Mouse (Mus musculus): ENCODE measurements around the gene Gins2. TPM values are rescaled to one million over a fixed set of nuclear protein-coding genes. Genes with fewer than 3 reads are reported as not detected.

Gene Gins2
- polyA plus RNA-seq, 1 experiment from 2014 or later, result 94.8 TPM

DNA sequence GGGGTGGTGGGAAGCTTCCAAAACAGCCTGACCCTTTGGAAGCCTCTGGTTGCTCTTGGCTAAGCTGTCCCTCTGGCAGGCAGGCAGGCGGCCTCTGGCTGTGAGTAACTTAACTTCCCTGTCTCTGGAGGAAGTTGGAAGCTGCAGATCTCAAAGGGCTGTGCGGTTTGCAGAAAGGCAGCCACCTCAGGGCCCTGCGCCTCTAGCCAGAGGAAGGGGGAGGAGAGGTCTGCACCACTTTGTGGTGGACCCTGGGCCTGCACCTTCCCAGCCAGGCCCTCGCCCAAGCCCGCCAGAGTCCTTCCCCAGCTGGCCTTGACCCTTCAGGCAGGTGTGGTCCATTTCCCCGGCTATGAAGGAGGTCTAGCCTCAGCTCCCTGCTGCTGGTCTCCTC is 49.7 kb downstream of the Gins2 start:
- H3K4me2 ChIP-seq (replicated peaks; ENCODE audit: low read depth, low read length), result peak overlapping the region; percentile 97
- WGBS, result 33% methylated on average over 5 of the region's 6 CpGs
- H3K27me3 ChIP-seq (ENCODE audit: control insufficient read depth, insufficient read depth, low read length), result peaks cover 7% of the 10 kb centered on the region
- DNase-seq (ENCODE audit: low spot score), result no peak
- ATAC-seq (ENCODE audit: low FRiP score), result no peak
- peaks cover 56% of the 10 kb centered on the region for H3K4me1 ChIP-seq (replicated peaks; ENCODE audit: control insufficient read depth, insufficient read depth, low read length)
- H3K9me3 ChIP-seq (ENCODE audit: control insufficient read depth, low read length), result no peaks in the 10 kb centered on the region
- peak overlapping the region; percentile 99 for H3K27ac ChIP-seq (ENCODE audit: low read depth, low read length)
- peak overlapping the region; percentile 65 for H3K4me3 ChIP-seq (ENCODE audit: low read depth, low read length)
- no peaks in the 10 kb centered on the region for H3K36me3 ChIP-seq (ENCODE audit: control insufficient read depth, insufficient read depth, low read length)
- peak overlapping the region; percentile 89 for H3K9ac ChIP-seq (ENCODE audit: low read depth, low read length)

DNA sequence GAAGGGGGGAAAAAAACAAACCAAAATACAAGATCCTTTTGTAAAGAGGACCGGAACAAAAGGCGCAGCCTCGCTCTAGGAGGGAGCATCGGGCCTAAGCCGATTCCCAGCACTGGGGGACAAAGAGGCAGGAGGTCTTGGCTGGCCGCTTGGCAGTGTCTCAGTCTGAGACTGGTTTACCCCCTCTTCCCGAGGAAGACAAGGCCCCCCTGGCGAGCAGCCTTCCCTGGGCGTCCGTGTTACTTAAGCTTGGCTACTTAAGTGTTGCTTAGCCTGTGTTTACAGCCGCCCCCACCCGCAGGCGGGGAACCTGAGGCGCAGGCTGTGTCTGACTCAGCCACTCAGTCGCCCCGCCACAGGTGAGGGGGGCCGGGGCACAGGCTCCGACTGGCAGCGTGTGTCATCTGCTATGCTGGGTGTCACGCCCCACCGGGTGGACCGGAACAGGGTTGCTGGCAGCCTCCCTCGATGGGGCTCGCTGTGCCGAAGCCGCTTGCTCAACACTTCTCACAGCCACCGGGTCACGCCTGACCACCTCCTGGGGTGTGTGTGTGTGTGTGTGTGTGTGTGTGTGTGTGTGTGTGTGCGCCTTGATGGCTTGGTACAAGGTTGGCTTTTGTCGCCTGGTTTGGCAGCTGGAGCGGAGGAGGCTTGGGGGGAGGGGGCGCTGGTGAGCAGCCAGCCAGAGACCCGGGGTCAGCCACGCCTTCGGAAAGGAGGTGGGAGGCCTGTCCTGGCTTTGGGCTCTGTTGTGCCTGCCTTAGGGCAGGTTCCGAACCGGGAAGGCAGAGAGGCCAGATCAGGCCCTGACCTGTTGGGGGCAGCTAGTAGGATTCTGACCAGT is 50.5 kb downstream of the Gins2 start:
- no peaks in the 10 kb centered on the region for H3K9me3 ChIP-seq (ENCODE audit: control insufficient read depth, low read length)

GRCm38 (mm10) chr8:120537818-120538396 is 51.2 kb downstream of the Gins2 start:
- Histone ChIP-seq H3K36me3 (ENCODE audit: control insufficient read depth, insufficient read depth, low read length) (no peaks in the 10 kb centered on the region), H3K27ac (ENCODE audit: low read depth, low read length) (peak overlapping the region; percentile 99), H3K9me3 (ENCODE audit: control insufficient read depth, low read length) (no peaks in the 10 kb centered on the region), H3K27me3 (ENCODE audit: control insufficient read depth, insufficient read depth, low read length) (peaks cover 7% of the 10 kb centered on the region), H3K4me2 (replicated peaks; ENCODE audit: low read depth, low read length) (peak overlapping the region; percentile 97), H3K4me1 (replicated peaks; ENCODE audit: control insufficient read depth, insufficient read depth, low read length) (peaks cover 62% of the 10 kb centered on the region), H3K4me3 (ENCODE audit: low read depth, low read length) (peak overlapping the region; percentile 65), H3K9ac (ENCODE audit: low read depth, low read length) (peak overlapping the region; percentile 89)
- DNase-seq (ENCODE audit: low spot score), result peak; percentile 80
- peak; percentile 25; the same call in 1 of the 2 replicates for ATAC-seq (ENCODE audit: low FRiP score)
- WGBS, result under 1% methylated on average over 32 of the region's 46 CpGs

More for the DNA sequence above, 50.5 kb downstream of the Gins2 start:
- 1% methylated on average over 36 of the region's 37 CpGs for WGBS
- peak overlapping the region; percentile 99 for H3K27ac ChIP-seq (ENCODE audit: low read depth, low read length)
- peaks cover 7% of the 10 kb centered on the region for H3K27me3 ChIP-seq (ENCODE audit: control insufficient read depth, insufficient read depth, low read length)
- peak overlapping the region; percentile 89 for H3K9ac ChIP-seq (ENCODE audit: low read depth, low read length)
- DNase-seq (ENCODE audit: low spot score) (peak; percentile 82), ATAC-seq (ENCODE audit: low FRiP score) (peak; percentile 15; the same call in 1 of the 2 replicates)
- H3K4me1 ChIP-seq (replicated peaks; ENCODE audit: control insufficient read depth, insufficient read depth, low read length), result peaks cover 61% of the 10 kb centered on the region
- peak overlapping the region; percentile 97 for H3K4me2 ChIP-seq (replicated peaks; ENCODE audit: low read depth, low read length)
- no peaks in the 10 kb centered on the region for H3K36me3 ChIP-seq (ENCODE audit: control insufficient read depth, insufficient read depth, low read length)
- H3K4me3 ChIP-seq (ENCODE audit: low read depth, low read length), result peak overlapping the region; percentile 65

DNA sequence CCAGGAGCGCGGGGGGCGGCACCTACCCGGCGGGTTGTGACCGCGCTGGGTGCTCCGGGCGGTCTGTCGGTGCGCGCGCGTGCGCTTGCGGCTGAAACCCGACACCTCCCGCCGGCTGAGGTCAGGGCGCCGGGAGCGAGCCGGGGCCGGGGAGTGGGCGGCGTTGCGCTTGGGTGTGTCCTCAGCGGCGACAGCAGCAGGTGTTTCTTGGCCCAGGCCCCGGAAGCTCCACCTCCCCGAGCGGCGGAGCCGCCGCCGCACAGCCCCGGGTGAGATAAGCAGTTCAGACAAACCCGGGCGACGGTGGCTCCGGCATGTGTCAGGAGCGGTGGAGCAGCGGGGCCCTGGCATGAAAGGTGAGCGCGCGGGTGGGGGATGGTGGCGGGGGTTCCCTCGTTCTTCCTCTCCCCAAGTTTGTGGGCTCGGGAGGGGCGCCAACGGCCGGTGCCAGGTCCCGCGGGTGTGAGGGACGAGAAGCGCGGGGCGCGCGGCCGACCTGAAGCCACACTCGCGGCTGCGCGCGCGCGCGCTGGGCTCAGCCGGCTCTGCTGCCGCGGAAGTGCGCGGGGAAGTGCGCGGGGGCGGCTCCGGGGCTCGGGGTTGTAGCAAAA is 51.8 kb downstream of the Gins2 start:
- no peaks in the 10 kb centered on the region for H3K9me3 ChIP-seq (ENCODE audit: control insufficient read depth, low read length)
- H3K4me2 ChIP-seq (replicated peaks; ENCODE audit: low read depth, low read length), result peak overlapping the region; percentile 97
- ATAC-seq (ENCODE audit: low FRiP score) (peak; percentile 22; the same call in 1 of the 2 replicates), DNase-seq (ENCODE audit: low spot score) (peak; percentile 83)
- no peaks in the 10 kb centered on the region for H3K36me3 ChIP-seq (ENCODE audit: control insufficient read depth, insufficient read depth, low read length)
- H3K4me3 ChIP-seq (ENCODE audit: low read depth, low read length), result peak overlapping the region; percentile 65
- under 1% methylated on average over 65 of the region's 79 CpGs for WGBS
- H3K9ac ChIP-seq (ENCODE audit: low read depth, low read length), result peak overlapping the region; percentile 89
- H3K4me1 ChIP-seq (replicated peaks; ENCODE audit: control insufficient read depth, insufficient read depth, low read length), result peaks cover 64% of the 10 kb centered on the region
- peak overlapping the region; percentile 99 for H3K27ac ChIP-seq (ENCODE audit: low read depth, low read length)
- H3K27me3 ChIP-seq (ENCODE audit: control insufficient read depth, insufficient read depth, low read length), result peaks cover 7% of the 10 kb centered on the region

GRCm38 (mm10) chr8:120536306-120537206 is 52.5 kb downstream of the Gins2 start:
- Histone ChIP-seq H3K36me3 (ENCODE audit: control insufficient read depth, insufficient read depth, low read length) (no peaks in the 10 kb centered on the region), H3K9ac (ENCODE audit: low read depth, low read length) (peak overlapping the region; percentile 89), H3K27me3 (ENCODE audit: control insufficient read depth, insufficient read depth, low read length) (peaks cover 7% of the 10 kb centered on the region), H3K9me3 (ENCODE audit: control insufficient read depth, low read length) (no peaks in the 10 kb centered on the region), H3K4me1 (replicated peaks; ENCODE audit: control insufficient read depth, insufficient read depth, low read length) (peaks cover 72% of the 10 kb centered on the region), H3K4me2 (replicated peaks; ENCODE audit: low read depth, low read length) (peak overlapping the region; percentile 97), H3K4me3 (ENCODE audit: low read depth, low read length) (peak overlapping the region; percentile 65), H3K27ac (ENCODE audit: low read depth, low read length) (peak overlapping the region; percentile 99)
- WGBS, result under 1% methylated on average over 52 of the region's 61 CpGs
- ATAC-seq (ENCODE audit: low FRiP score) (peak; percentile 4; the same call in 1 of the 2 replicates), DNase-seq (ENCODE audit: low spot score) (peak; percentile 61)

DNA sequence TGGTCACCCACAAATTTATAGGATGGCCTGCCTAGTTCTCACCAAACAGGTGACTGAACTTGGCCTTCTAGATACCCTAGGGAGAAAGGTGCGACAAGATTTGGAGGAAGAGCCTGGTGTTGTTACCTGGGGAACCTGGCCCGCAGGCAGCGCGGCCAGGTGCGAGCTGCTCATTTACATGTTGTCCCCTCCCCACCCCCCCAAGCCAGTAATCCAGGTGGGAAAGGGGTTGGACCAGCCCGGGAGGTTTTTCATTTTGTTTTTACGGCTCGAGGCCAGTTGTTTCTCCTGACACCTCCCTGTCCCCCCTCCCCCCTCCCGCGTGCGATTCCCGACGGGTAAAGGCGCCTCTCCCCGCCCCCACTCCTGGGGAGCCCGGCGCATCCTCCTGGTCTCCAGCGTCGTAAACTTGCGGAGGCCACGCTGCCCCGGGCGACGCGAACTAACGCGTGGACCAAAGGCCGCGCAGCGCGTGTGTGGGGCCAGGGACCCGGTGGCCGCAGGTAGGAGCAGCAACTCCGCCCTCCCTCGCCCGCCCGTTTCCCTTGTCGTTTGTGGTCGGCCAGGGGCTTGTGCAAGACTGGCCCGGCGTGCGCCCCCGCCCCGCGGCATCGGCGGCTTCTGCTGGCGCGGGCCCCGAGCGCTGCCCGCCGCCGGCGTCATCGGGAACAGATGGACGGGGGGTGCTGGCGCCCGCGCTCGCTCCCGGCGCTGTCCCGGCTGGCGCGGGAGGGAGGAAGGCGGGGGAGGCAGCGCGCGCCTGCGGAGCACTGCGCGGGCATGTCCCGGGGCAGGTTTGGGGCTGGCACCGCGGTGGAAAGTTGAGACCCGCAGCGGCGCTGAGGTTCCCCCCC is 53.4 kb downstream of the Gins2 start:
- ATAC-seq (ENCODE audit: low FRiP score), result no peak
- WGBS, result under 1% methylated on average over 73 of the region's 79 CpGs

GRCm38 (mm10) chr8:120534504-120535368 is 54.4 kb downstream of the Gins2 start:
- H3K4me3 ChIP-seq (ENCODE audit: low read depth, low read length), result no peak overlapping the region
- H3K27ac ChIP-seq (ENCODE audit: low read depth, low read length), result peak overlapping the region; percentile 99
- DNase-seq (ENCODE audit: low spot score), result peak; percentile 91
- peak; percentile 68 for ATAC-seq (ENCODE audit: low FRiP score)
- no peaks in the 10 kb centered on the region for H3K36me3 ChIP-seq (ENCODE audit: control insufficient read depth, insufficient read depth, low read length)
- H3K4me1 ChIP-seq (replicated peaks; ENCODE audit: control insufficient read depth, insufficient read depth, low read length), result peaks cover 69% of the 10 kb centered on the region
- H3K9ac ChIP-seq (ENCODE audit: low read depth, low read length), result peak overlapping the region; percentile 48
- H3K27me3 ChIP-seq (ENCODE audit: control insufficient read depth, insufficient read depth, low read length), result peaks cover 7% of the 10 kb centered on the region
- no peaks in the 10 kb centered on the region for H3K9me3 ChIP-seq (ENCODE audit: control insufficient read depth, low read length)
- WGBS, result 7% methylated on average over 14 of the region's 14 CpGs
- peak overlapping the region; percentile 97 for H3K4me2 ChIP-seq (replicated peaks; ENCODE audit: low read depth, low read length)

More for the DNA sequence above, 53.4 kb downstream of the Gins2 start:
- no peaks in the 10 kb centered on the region for H3K9me3 ChIP-seq (ENCODE audit: control insufficient read depth, low read length)
- no peaks in the 10 kb centered on the region for H3K36me3 ChIP-seq (ENCODE audit: control insufficient read depth, insufficient read depth, low read length)
- peak overlapping the region; percentile 65 for H3K4me3 ChIP-seq (ENCODE audit: low read depth, low read length)
- peak overlapping the region; percentile 97 for H3K4me2 ChIP-seq (replicated peaks; ENCODE audit: low read depth, low read length)
- peak overlapping the region; percentile 89 for H3K9ac ChIP-seq (ENCODE audit: low read depth, low read length)
- H3K27ac ChIP-seq (ENCODE audit: low read depth, low read length), result peak overlapping the region; percentile 99
- peaks cover 76% of the 10 kb centered on the region for H3K4me1 ChIP-seq (replicated peaks; ENCODE audit: control insufficient read depth, insufficient read depth, low read length)
- DNase-seq (ENCODE audit: low spot score), result peak; percentile 75
- peaks cover 7% of the 10 kb centered on the region for H3K27me3 ChIP-seq (ENCODE audit: control insufficient read depth, insufficient read depth, low read length)
